Mouse (Mus musculus): ENCODE results near the gene Pkd1l2.

Pkd1l2 gene

DNA sequence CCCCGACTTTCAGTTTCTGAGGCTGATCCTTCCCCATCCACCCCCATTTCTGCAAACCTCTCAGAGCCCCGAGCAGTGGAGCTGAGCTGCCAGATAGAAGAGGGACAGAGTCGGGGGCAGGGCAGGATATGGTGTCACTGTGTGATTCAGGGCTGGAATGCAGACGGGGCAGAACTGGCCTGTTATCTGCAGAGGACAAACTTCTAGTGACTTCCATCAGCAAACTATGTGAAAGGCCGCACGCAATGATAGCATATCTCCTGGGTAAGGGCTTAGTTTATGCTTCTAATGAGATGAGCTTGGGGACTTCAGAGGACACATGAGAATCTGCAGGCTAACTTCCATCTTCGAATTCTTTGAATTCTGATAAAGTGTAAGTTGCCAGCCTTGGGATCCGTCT is 3.3 kb upstream of the Pkd1l2 start:
- DNase-seq (ENCODE audit: low spot score in 2 of 2), result no peak

- no peak for DNase-seq (ENCODE audit: low spot score in 2 of 2)
These were observed 804 bp upstream of the Pkd1l2 start for GRCm38 (mm10) chr8:117082947-117083559.

DNA sequence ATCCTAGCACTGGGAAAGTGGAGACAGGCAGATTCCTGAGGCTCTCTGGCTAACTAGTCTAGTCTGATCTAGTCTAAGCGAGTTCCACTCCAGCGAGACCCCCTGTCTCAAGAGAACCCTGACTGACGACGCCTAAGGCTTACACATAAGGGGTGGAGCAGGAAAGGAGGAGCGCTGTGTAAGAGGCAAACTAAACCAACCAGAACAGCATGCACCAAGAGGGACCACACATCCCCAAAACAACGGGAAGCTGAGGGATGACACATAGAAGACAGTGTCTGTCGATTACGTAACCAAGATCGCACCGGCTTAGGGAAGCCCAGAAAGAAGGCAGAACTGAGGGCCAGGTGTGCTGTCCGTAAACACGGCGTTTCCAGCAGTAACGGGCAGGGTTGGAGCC is 2.6 kb downstream of the Pkd1l2 start:
- no peak for DNase-seq (ENCODE audit: low spot score in 2 of 2)

DNA sequence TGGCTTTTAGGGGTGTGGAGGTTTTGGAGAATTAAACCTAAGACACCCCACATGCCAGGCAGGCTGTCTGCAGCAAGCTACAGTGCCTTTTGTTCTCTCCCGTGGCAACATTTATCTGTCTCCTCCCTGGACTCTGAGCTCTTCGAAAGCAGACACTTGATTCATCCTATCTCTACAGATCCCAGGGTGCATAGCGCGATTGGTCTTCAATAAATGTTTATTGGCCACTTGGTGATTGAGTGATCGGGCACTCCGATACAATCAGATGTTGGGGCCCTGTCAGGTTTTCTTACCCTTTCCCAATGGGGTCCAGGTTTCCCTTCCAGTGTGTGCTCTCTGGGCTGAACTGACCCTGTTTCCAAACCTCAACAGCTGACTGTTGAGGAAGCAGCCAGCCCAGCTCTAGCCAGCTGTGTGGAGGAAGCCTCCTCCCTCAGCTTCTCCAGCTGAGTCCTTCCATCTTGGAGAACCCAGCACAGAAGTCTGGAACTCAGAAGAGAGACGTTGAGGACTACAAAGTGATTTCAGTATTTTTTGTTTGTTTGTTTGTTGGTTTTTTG is 3.8 kb downstream of the Pkd1l2 start:
- DNase-seq (ENCODE audit: low spot score in 2 of 2), result no peak

GRCm38 (mm10) chr8:117074350-117075182 is 7.7 kb downstream of the Pkd1l2 start:
- DNase-seq (ENCODE audit: low spot score in 2 of 2), result no peak

DNA sequence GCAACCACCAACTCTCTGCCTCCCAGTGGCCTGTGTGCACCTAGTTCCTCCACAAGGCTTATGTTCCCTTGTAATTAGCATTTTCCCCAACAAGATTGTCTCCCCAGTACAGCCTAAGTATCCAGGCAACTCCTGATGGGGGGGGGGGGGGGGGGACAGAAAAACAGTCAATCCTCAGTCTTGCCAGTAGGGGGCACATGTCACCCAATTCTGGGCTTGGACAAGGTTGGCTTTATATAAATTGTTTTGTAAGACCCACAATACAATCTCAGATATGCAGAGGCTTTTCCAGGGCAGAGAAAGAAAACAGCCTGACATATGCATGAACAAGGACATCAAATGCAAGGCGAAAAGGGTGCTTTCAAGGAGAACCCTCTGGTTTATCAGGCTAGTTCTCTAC is 12.5 kb downstream of the Pkd1l2 start:
- no peak for DNase-seq (ENCODE audit: low spot score in 2 of 2)

GRCm38 (mm10) chr8:117068294-117068693 is 14.0 kb downstream of the Pkd1l2 start:
- DNase-seq (ENCODE audit: low spot score in 2 of 2), result no peak

- DNase-seq (ENCODE audit: low spot score in 2 of 2), result no peak
These were observed 14.9 kb downstream of the Pkd1l2 start for GRCm38 (mm10) chr8:117067396-117067795.

DNA sequence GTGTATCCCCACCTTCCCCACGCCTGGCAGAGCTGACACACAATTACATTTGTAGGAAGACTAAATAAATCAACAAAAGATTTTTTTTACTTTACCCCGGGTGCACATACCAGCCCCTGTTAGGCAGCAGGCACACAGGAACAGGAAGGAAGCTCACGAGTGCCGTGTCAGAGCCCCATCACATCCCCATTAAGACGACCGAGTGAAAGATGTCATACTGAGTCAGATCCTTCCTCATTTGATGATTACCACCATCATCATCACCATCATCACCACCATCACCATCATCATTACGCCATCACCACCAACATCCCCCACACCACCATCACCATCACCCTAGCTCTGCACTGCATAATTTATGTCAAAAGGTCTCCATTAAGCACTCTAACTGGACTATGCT is 15.3 kb downstream of the Pkd1l2 start:
- no peak for DNase-seq (ENCODE audit: low spot score in 2 of 2)

DNA sequence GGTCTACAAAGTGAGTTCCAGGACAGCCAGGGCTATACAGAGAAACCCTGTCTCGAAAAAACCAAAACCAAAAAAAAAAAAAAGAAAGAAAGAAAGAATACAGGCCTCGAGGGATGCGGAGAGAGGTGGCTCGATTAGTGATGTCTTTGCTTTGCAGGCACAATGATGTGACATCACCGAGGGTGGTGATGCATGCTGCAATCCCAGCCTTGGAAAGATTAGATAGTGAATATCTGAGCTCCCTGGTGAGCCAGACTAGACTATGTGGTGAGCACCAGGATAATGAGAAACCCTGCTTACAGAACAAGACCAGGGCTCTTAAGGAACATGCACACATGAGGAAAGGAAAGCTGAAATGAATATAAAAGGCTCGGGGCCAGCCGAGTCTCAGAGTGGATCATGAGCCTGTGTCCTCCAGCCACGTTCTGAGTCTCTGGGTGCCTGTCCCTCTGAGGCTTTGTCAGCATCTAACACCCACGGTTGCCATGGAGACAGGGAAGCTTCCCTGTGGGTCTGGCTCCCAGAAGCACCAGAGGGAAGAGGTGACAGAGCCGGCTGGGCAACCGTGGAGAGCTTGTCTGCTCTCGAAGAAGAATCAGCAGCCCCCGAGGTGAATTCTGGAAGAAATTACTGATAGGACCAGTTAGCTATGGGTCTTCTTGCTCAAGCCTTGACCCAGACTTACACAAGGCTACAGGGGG is 20.9 kb downstream of the Pkd1l2 start:
- DNase-seq (ENCODE audit: low spot score in 2 of 2), result no peak

- DNase-seq (ENCODE audit: low spot score in 2 of 2), result no peak
These were observed 21.9 kb downstream of the Pkd1l2 start for GRCm38 (mm10) chr8:117060306-117060705.

DNA sequence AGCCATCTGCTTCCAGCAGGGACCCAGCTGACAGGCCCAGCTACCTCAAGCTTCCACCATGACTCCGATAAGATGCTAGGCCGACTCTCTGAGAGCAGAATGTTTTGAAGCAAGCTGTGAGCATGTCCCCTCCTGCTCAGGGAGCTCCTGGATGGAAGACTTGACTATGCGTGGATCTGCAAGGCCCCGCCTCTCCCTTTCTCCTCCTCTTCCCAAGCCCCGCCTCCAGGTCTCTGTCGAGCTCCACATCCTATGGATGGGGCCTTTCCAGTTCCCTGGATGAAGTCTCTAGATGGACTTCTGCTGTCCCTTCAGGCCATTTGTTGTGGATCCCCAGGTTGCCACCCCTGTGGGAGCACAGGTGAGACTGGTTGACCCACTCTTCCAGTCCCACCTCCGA is 23.2 kb downstream of the Pkd1l2 start:
- DNase-seq (ENCODE audit: low spot score in 2 of 2), result no peak

DNA sequence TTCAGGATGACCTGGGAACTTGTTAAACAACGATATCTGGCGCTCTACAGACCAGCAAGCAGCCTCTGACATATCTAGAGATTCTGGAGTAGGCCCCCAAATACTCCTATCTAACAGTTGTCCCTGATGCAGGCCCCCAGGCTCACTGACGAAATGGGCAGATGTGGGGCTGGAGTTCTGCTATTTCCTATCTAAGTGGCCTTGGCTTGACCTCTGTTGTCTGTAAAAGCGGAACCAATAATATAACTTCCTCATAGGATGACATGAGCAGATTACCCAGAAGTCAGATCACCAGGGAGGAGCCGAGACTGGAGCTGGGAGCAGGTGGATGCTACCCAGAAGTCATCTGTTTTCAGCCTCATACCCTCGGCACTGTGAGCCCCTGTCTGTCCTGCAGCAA is 27.2 kb downstream of the Pkd1l2 start:
- no peak for DNase-seq (ENCODE audit: low spot score in 2 of 2)

- no peak for DNase-seq (ENCODE audit: low spot score in 2 of 2)
These were observed 28.1 kb downstream of the Pkd1l2 start for GRCm38 (mm10) chr8:117054146-117054545.

DNA sequence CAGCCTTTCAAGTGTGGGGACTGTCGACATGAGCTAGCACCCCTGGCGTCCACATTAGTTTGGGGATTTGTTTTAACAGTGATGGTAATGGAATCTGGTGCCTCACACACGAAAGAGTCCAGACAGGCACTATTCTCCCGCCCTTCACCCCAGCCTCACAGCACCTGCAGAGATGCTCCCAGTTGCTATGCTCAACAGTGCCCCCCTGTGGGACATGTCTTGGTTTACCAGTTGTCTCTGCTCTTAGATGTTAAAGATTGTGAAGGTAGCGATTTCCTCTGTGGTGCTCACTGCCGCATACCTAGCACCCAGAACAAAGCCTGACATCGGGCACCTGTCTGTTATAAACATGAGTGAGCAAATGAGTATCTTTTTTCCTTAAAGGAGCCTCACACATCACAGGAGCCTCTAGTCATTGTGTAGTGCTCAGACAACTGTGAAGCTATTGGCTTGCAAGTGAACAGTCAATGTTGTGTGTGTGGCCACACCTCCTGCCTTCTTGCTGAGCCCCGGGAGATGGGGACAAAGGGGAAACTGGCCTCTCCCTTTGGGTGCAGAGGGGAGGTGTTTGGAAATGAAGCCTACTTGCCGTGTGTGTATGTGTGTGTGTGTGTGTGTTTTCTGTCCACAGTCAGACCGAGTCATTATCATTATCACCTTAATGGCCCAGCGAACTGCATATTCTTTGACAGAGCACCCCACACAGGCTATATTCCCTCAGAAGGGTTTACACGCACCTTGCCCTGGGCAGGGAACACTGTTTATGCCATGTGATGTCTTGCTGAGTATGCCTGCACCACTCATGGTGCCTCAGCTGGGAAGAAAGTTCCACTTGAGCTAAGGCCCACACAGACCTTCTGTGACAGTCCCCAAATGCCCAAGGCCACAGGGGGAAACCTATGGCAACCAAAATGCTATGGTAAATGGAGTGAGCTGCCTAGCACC is 28.8 kb downstream of the Pkd1l2 start:
- DNase-seq (ENCODE audit: low spot score in 2 of 2), result no peak

- DNase-seq (ENCODE audit: low spot score in 2 of 2), result no peak
These were observed 30.9 kb downstream of the Pkd1l2 start for GRCm38 (mm10) chr8:117051316-117051715.

- no peak for DNase-seq (ENCODE audit: low spot score in 2 of 2)
These were observed 31.5 kb downstream of the Pkd1l2 start for GRCm38 (mm10) chr8:117050763-117051162.

GRCm38 (mm10) chr8:117049444-117049843 is 32.8 kb downstream of the Pkd1l2 start:
- DNase-seq (ENCODE audit: low spot score in 2 of 2), result no peak

GRCm38 (mm10) chr8:117043584-117043983 is 38.7 kb downstream of the Pkd1l2 start:
- DNase-seq (ENCODE audit: low spot score in 2 of 2), result no peak

- DNase-seq (ENCODE audit: low spot score in 2 of 2), result no peak
These were observed 42.4 kb downstream of the Pkd1l2 start for GRCm38 (mm10) chr8:117039843-117040242.

GRCm38 (mm10) chr8:117037374-117037935 is 44.8 kb downstream of the Pkd1l2 start:
- no peak for DNase-seq (ENCODE audit: low spot score in 2 of 2)

Data from cerebellum, postnatal 4 days (tissue).